Mouse (Mus musculus) hindbrain, embryonic 11.5 days (tissue): ENCODE results near the gene Rpl39. TPM values are rescaled to one million over a fixed set of nuclear protein-coding genes. Genes with fewer than 3 reads are reported as not detected.

ENCODE experiments used
- ATAC-seq: fragments of 200-750 bp; cut with Nextera tagmentation; 2 replicates; pipeline ENCODE4 v1.8.0; 2017; ENCODE audit warnings: mild to moderate bottlenecking, moderate TSS enrichment, moderate library complexity; ENCODE audit not compliant: low FRiP score
- DNase-seq: peaks from one replicate; pipeline ENCODE4 v3.0.0-alpha.2; 2015; ENCODE audit warnings: low spot score
- H3K27ac ChIP-seq: fragments of 300-500 bp; sonication (generic); 2 replicates; pipeline ENCODE4 v1.5.1; 2014; ENCODE audit warnings: mild to moderate bottlenecking, low read depth, low read length
- H3K27me3 ChIP-seq: fragments of 300-500 bp; sonication (generic); 2 replicates; pipeline ENCODE4 v1.6.1; 2014; ENCODE audit warnings: mild to moderate bottlenecking, low read length, moderate library complexity, mixed read lengths; ENCODE audit not compliant: control insufficient read depth, insufficient read depth
- H3K36me3 ChIP-seq: fragments of 300-500 bp; sonication (generic); 2 replicates; pipeline ENCODE4 v1.6.1; 2014; ENCODE audit warnings: mild to moderate bottlenecking, low read length, moderate library complexity, mixed read lengths; ENCODE audit not compliant: control insufficient read depth, insufficient read depth
- H3K4me1 ChIP-seq: fragments of 300-500 bp; sonication (generic); replicated peaks from 2 replicates; pipeline ENCODE4 v1.6.1; 2014; ENCODE audit warnings: low read length, mixed read lengths; ENCODE audit not compliant: control insufficient read depth, insufficient read depth
- H3K4me2 ChIP-seq: fragments of 300-500 bp; sonication (generic); replicated peaks from 2 replicates; pipeline ENCODE4 v1.6.1; 2014; ENCODE audit warnings: mild to moderate bottlenecking, low read depth, low read length
- H3K4me3 ChIP-seq: fragments of 300-500 bp; sonication (generic); 2 replicates; pipeline ENCODE4 v1.5.1; 2014; ENCODE audit warnings: low read depth, low read length
- H3K9ac ChIP-seq: fragments of 300-500 bp; sonication (generic); 2 replicates; pipeline ENCODE4 v1.6.1; 2014; ENCODE audit warnings: low read depth, low read length
- H3K9me3 ChIP-seq: fragments of 300-500 bp; sonication (generic); 2 replicates; pipeline ENCODE4 v1.6.1; 2016; ENCODE audit warnings: low read length; ENCODE audit not compliant: control insufficient read depth
- WGBS: fragments of 180-500 bp; shearing (Covaris S2); extraction: QIAGEN DNeasy Blood & Tissue Kit; methylation state at CpG from one replicate; pipeline ENCODE4 v1.1.7; 2014; 5-methylcytosine and 5-hydroxymethylcytosine counted together
- polyA plus RNA-seq: library from polyadenylated mRNA; unstranded; fragments of >200 nt; fragmentation: Nextera tagmentation; extraction: Ambion mirVana; gene quantifications from 2 replicates; pipeline ENCODE4 v1.2.1, GENCODE M21; 2014

Gene Rpl39
- polyA plus RNA-seq: 414 and 431 TPM in 2 replicates

DNA sequence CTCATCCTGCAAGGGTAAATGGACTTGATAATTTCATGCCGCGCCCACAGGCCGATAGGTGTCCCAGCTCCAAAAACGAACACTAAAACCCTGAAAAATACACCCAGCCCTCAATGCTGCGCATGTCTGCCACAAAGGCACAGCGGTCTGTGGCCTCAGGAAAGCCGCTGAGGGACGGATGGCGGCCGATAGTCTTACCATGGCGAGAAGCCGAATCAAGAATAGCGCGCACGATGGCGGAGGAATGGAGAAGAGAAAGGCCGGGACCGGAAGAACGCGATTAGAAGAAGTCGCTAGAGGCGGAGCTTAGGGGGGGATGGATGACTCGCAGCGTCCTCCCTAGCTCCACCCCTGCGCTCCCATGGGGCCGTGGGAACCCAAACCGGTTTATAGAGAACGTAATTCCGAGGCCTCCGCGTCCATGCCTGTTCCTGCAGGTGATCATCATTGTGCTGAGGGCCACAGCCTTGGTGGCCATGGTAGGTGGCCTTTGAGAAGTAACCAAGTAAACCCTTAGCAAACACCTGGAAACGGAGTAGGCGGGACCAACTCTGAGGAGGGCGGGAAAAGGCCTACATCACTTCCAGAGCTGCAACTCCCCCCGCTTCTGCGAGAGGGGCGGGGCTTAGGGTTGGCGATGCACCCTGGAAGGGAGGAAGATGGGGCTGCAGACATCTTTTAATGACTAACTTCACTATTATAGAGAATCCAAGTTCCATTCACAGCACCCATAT lies at the start of gene Rpl39:
Gene Rpl39 (minus strand): TSS at position 476 of the 734 bp plus-strand sequence.
- Histone ChIP-seq H3K4me2 (peak within 1 kb of the TSS; percentile 58), H3K4me3 (peak within 1 kb of the TSS; percentile 58), H3K9ac (peak within 1 kb of the TSS; percentile 78), H3K27ac (peak within 1 kb of the TSS; percentile 77), H3K4me1 (no peaks in the 10 kb centered on the region), H3K9me3 (no peaks in the 10 kb centered on the region), H3K27me3 (no peaks in the 10 kb centered on the region), H3K36me3 (no peaks in the 10 kb centered on the region)
- ATAC-seq (peak; percentile 95), DNase-seq (peak; percentile 88)
- WGBS: 11% methylated on average over 38 of the region's 38 CpGs

DNA sequence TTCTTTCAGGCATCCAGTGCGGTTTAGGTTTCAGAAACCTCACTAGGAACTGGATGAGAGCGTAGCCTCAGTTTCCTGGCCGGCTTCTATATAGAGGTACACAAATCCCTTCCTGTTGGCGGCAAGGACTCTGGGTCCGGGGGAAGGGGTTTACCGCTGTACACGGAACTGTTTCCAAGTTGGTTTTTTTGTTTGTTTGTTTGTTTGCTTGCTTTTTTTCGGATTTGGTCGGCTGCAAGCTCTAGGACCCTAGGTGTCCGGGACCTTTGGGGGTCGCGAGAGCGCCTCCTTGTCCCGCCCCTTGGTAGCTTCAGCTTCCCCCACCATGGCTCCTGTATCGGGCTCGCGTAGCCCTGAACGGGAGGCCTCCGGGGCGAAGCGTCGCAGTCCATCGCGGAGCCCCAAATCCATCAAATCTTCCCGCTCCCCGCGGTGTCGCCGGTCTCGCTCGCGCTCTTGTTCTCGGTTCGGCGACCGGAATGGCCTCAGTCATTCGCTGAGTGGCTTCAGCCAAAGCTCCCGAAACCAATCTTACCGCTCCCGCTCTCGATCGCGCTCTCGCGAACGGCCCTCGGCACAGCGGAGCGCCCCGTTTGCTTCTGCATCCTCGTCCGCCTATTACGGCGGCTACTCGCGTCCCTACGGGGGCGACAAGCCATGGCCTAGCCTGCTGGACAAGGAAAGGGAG lies 41.6 kb upstream of the Rpl39 start, which contains the start of gene Nkap:
Gene Nkap (plus strand): TSS at position 125 of the 688 bp plus-strand sequence.
- Histone ChIP-seq H3K27me3 (no peaks in the 10 kb centered on the region), H3K4me2 (peak within 1 kb of the TSS; percentile 39), H3K9ac (peak within 1 kb of the TSS; percentile 75), H3K4me1 (no peaks in the 10 kb centered on the region), H3K36me3 (no peaks in the 10 kb centered on the region), H3K4me3 (peak within 1 kb of the TSS; percentile 60), H3K27ac (peak within 1 kb of the TSS; percentile 75), H3K9me3 (no peaks in the 10 kb centered on the region)
- WGBS: 16% methylated on average over 56 of the region's 58 CpGs
- DNase-seq: peak; percentile 78
- peak; percentile 89 for ATAC-seq

GRCm38 (mm10) chrX:37125511-37125910 lies 40.3 kb upstream of the Rpl39 start:
- Histone ChIP-seq H3K36me3 (no peaks in the 10 kb centered on the region), H3K9ac (no peak overlapping the region), H3K4me2 (no peak overlapping the region), H3K9me3 (no peaks in the 10 kb centered on the region), H3K27me3 (no peaks in the 10 kb centered on the region), H3K27ac (no peak overlapping the region), H3K4me3 (no peak overlapping the region), H3K4me1 (no peaks in the 10 kb centered on the region)
- WGBS: 97% methylated on average over 7 of the region's 7 CpGs
- DNase-seq (no peak), ATAC-seq (no peak)

GRCm38 (mm10) chrX:37120212-37120611 lies 35.0 kb upstream of the Rpl39 start:
- H3K4me1 ChIP-seq: no peaks in the 10 kb centered on the region
- H3K4me2 ChIP-seq: no peak overlapping the region
- H3K27ac ChIP-seq: no peak overlapping the region
- H3K4me3 ChIP-seq: no peak overlapping the region
- H3K36me3 ChIP-seq: no peaks in the 10 kb centered on the region
- DNase-seq (no peak), ATAC-seq (no peak)
- no peak overlapping the region for H3K9ac ChIP-seq
- WGBS: 78% methylated on average over 5 of the region's 5 CpGs
- no peaks in the 10 kb centered on the region for H3K9me3 ChIP-seq
- H3K27me3 ChIP-seq: no peaks in the 10 kb centered on the region

DNA sequence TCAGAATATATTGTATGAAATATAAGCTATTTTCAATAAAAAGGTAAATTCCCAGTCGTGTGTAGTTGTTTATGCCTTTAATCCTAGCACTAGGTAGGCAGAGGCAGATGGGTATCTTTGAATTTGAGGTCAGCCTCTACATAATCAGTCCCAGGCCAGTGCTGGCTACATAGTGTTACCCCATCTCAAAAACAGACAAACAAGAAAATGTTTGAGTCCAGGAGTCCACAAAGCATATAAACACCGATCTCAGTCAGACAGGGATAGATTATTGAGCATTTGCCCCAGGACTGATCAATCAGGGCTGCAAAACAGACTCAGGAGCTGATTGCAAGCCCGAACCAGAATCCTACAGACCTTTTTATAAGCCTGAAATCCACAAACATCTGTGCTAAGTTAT lies 34.4 kb upstream of the Rpl39 start:
- Histone ChIP-seq H3K9me3 (no peaks in the 10 kb centered on the region), H3K27me3 (no peaks in the 10 kb centered on the region), H3K9ac (no peak overlapping the region), H3K4me1 (no peaks in the 10 kb centered on the region), H3K4me2 (no peak overlapping the region), H3K36me3 (no peaks in the 10 kb centered on the region), H3K4me3 (no peak overlapping the region), H3K27ac (no peak overlapping the region)
- ATAC-seq (no peak), DNase-seq (no peak)
- 67% methylated on average over 3 of the region's 3 CpGs for WGBS

GRCm38 (mm10) chrX:37117085-37117484 lies 31.9 kb upstream of the Rpl39 start:
- H3K4me3 ChIP-seq: no peak overlapping the region
- no peaks in the 10 kb centered on the region for H3K27me3 ChIP-seq
- no peaks in the 10 kb centered on the region for H3K4me1 ChIP-seq
- H3K27ac ChIP-seq: no peak overlapping the region
- H3K9me3 ChIP-seq: no peaks in the 10 kb centered on the region
- WGBS: no CpG with 5 or more reads among the region's 5 CpGs
- ATAC-seq: no peak; the same call in 1 of the 2 replicates
- no peak for DNase-seq
- H3K4me2 ChIP-seq: no peak overlapping the region
- H3K36me3 ChIP-seq: no peaks in the 10 kb centered on the region
- no peak overlapping the region for H3K9ac ChIP-seq

DNA sequence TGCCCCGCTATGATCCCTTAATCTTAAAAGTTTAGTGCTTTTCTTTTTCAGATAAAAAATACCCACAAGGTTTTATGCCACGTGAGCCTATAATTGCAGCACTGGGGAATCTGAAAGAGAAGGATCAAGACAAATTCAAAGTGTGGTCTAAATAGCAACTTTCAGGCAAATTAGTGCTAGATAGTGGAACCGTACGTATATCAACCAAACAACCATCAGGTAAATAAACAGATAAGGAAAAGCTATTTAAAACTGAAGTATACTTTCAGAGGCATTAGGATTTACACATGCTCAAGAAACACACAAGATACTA lies 25.6 kb upstream of the Rpl39 start:
- peak; percentile 1 for DNase-seq
- 82% methylated on average over 4 of the region's 4 CpGs for WGBS
- H3K9ac ChIP-seq: no peak overlapping the region
- H3K27ac ChIP-seq: no peak overlapping the region
- no peak overlapping the region for H3K4me2 ChIP-seq
- H3K4me1 ChIP-seq: no peaks in the 10 kb centered on the region
- H3K9me3 ChIP-seq: no peaks in the 10 kb centered on the region
- H3K4me3 ChIP-seq: no peak overlapping the region
- no peaks in the 10 kb centered on the region for H3K36me3 ChIP-seq
- H3K27me3 ChIP-seq: no peaks in the 10 kb centered on the region
- no peak for ATAC-seq

- Histone ChIP-seq H3K4me1 (no peaks in the 10 kb centered on the region), H3K36me3 (no peaks in the 10 kb centered on the region), H3K9ac (peak within 1 kb of the TSS; percentile 50), H3K4me2 (peak within 1 kb of the TSS; percentile 48), H3K9me3 (no peaks in the 10 kb centered on the region), H3K27ac (peak within 1 kb of the TSS; percentile 70), H3K27me3 (no peaks in the 10 kb centered on the region), H3K4me3 (peak within 1 kb of the TSS; percentile 53)
- peak; percentile 98 for ATAC-seq
- WGBS: 21% methylated on average over 30 of the region's 30 CpGs
- DNase-seq: peak; percentile 90
These were observed 25.1 kb upstream of the Rpl39 start, which contains the start of gene Upf3b for GRCm38 (mm10) chrX:37110193-37110880. Gene Upf3b (minus strand): TSS chrX:37110322.
